7 mouse cellular contexts compared by ENCODE assay signal in genomic region chr11:115692800-115693199, GRCm38 (mm10). TPM values are rescaled to one million over a fixed set of nuclear protein-coding genes. Genes with fewer than 3 reads are reported as not detected.
A peak's percentile ranks its signal among the peaks of the same experiment; 100 is the strongest.
DNase-seq lines count a peak whose midpoint lies in the region; ATAC-seq and TF ChIP-seq lines count a peak whose summit lies in the region.

No protein-coding gene starts in this region.

- TF ChIP-seq CTCF in spleen, adult 2 months (IDR thresholded peaks at IDR 0.05; ENCODE audit: extremely low read depth, insufficient read depth, insufficient read length, insufficient replicate concordance), result no peak
- no peak for TF ChIP-seq CTCF in liver, postnatal 0 days (IDR thresholded peaks at IDR 0.05; ENCODE audit: low read depth)
- TF ChIP-seq CTCF in stomach, postnatal 0 days (IDR thresholded peaks at IDR 0.05; ENCODE audit: low read depth), result no peak

- H3K36me3 ChIP-seq in spleen, adult 2 months (ENCODE audit: control insufficient read depth, insufficient read depth, low read length), result peaks cover 19% of the 10 kb centered on the region
- H3K36me3 ChIP-seq in heart, embryonic 12.5 days, result peaks cover 24% of the 10 kb centered on the region
- H3K36me3 ChIP-seq in liver, postnatal 0 days (replicated peaks; ENCODE audit: insufficient read depth, low read length), result peaks cover 22% of the 10 kb centered on the region; the same call in 1 of the 2 replicates
- no peaks in the 10 kb centered on the region for H3K36me3 ChIP-seq in stomach, postnatal 0 days (ENCODE audit: control insufficient read depth, insufficient read depth, low read length)

- H3K4me2 ChIP-seq in heart, embryonic 12.5 days, result no peak overlapping the region
- H3K4me2 ChIP-seq in liver, postnatal 0 days (ENCODE audit: low read depth, low read length), result peak overlapping the region; percentile 31
- no peak overlapping the region for H3K4me2 ChIP-seq in stomach, postnatal 0 days (replicated peaks; ENCODE audit: low read depth)

- no peaks in the 10 kb centered on the region for H3K27me3 ChIP-seq in spleen, adult 2 months (ENCODE audit: control insufficient read depth, insufficient read depth, low read length)
- H3K27me3 ChIP-seq in heart, embryonic 12.5 days (replicated peaks), result no peaks in the 10 kb centered on the region
- H3K27me3 ChIP-seq in liver, postnatal 0 days (ENCODE audit: insufficient read depth, low read length), result no peaks in the 10 kb centered on the region
- no peaks in the 10 kb centered on the region for H3K27me3 ChIP-seq in stomach, postnatal 0 days (ENCODE audit: control insufficient read depth, insufficient read depth, low read length)

- intact Hi-C loops in left cerebral cortex, postnatal 14 days (cut with DNase I), result no loop called here

- H3K9ac ChIP-seq in heart, embryonic 12.5 days, result no peak overlapping the region
- peak overlapping the region; percentile 42 for H3K9ac ChIP-seq in liver, postnatal 0 days (replicated peaks)
- H3K9ac ChIP-seq in stomach, postnatal 0 days (ENCODE audit: low read length), result no peak overlapping the region

- no peaks in the 10 kb centered on the region for H3K9me3 ChIP-seq in heart, embryonic 12.5 days (replicated peaks)
- H3K9me3 ChIP-seq in liver, postnatal 0 days (ENCODE audit: low read length), result no peaks in the 10 kb centered on the region
- H3K9me3 ChIP-seq in stomach, postnatal 0 days (ENCODE audit: control insufficient read depth, low read length), result no peaks in the 10 kb centered on the region

- no peak for ATAC-seq in heart, embryonic 12.5 days (ENCODE audit: insufficient number of reproducible peaks, low FRiP score)
- ATAC-seq in liver, postnatal 0 days, result peak; percentile 20; the same call in 1 of the 2 replicates
- no peak for ATAC-seq in stomach, postnatal 0 days (ENCODE audit: low FRiP score, low TSS enrichment)

- TF ChIP-seq POLR2A in spleen, adult 2 months (IDR thresholded peaks at IDR 0.05; ENCODE audit: low read depth, low read length), result no peak

- WGBS in spleen, adult 2 months, result 13% methylated on average over 5 of the region's 5 CpGs
- 39% methylated on average over 5 of the region's 5 CpGs for WGBS in heart, embryonic 12.5 days
- 24% methylated on average over 5 of the region's 5 CpGs for WGBS in liver, postnatal 0 days (ENCODE audit: insufficient replicate concordance)
- WGBS in stomach, postnatal 0 days, result 59% methylated on average over 5 of the region's 5 CpGs

- H3K4me3 ChIP-seq in spleen, adult 2 months (ENCODE audit: extremely low read depth, insufficient read depth, insufficient read length), result no peak overlapping the region
- no peak overlapping the region for H3K4me3 ChIP-seq in heart, embryonic 12.5 days
- H3K4me3 ChIP-seq in liver, postnatal 0 days (ENCODE audit: low read depth, low read length), result no peak overlapping the region
- H3K4me3 ChIP-seq in stomach, postnatal 0 days (ENCODE audit: low read depth, low read length), result no peak overlapping the region

- H3K27ac ChIP-seq in spleen, adult 2 months (ENCODE audit: insufficient read depth, low read length), result peak overlapping the region; percentile 63
- H3K27ac ChIP-seq in heart, embryonic 12.5 days (ENCODE audit: poor library complexity, severe bottlenecking), result peak overlapping the region; percentile 45; the same call in 1 of the 2 replicates
- H3K27ac ChIP-seq in liver, postnatal 0 days (ENCODE audit: low read depth), result peak overlapping the region; percentile 79
- H3K27ac ChIP-seq in stomach, postnatal 0 days (replicated peaks), result 0 out of 2 replicates have a peak overlapping the region, but pooled peaks have one; percentile 6

- peaks cover 14% of the 10 kb centered on the region for H3K4me1 ChIP-seq in spleen, adult 2 months (ENCODE audit: control insufficient read depth, insufficient read depth, insufficient read length)
- peaks cover 63% of the 10 kb centered on the region for H3K4me1 ChIP-seq in heart, embryonic 12.5 days (replicated peaks)
- peaks cover 47% of the 10 kb centered on the region for H3K4me1 ChIP-seq in liver, postnatal 0 days (ENCODE audit: insufficient read depth)
- no peaks in the 10 kb centered on the region for H3K4me1 ChIP-seq in stomach, postnatal 0 days (replicated peaks; ENCODE audit: control insufficient read depth, insufficient read depth)

- peak; percentile 47 to 57 for DNase-seq in spleen, adult 2 months (ENCODE audit: low read depth in 1 of 2, low spot score in 2 of 2)
- no peak for DNase-seq in spleen, postnatal 10 days (ENCODE audit: low spot score in 2 of 2)
- peak; percentile 39 for DNase-seq in liver, postnatal 0 days
- no peak for DNase-seq in stomach, postnatal 0 days (ENCODE audit: low spot score)
- no peak for DNase-seq in left cerebral cortex, postnatal 14 days (ENCODE audit: low spot score in 2 of 2)
- no peak for DNase-seq in thymus, postnatal 25 days

- TF ChIP-seq EP300 in liver, postnatal 0 days (IDR thresholded peaks at IDR 0.05; ENCODE audit: low read depth), result no peak
- TF ChIP-seq EP300 in stomach, postnatal 0 days (optimal IDR thresholded peaks at IDR 0.05), result no peak

RNA-seq across cellular contexts. Expression of gene Grb2, which starts 15.6 kb away (rescaled TPM):
- polyA plus RNA-seq in spleen, adult 2 months (2012; rRNA removed), result 74.4 and 74.7 TPM in 2 replicates
- 95.9 and 113 TPM in 2 replicates for polyA plus RNA-seq in heart, embryonic 12.5 days (2016; fragmentation: Nextera tagmentation; extraction: Ambion mirVana)
- 40.4 and 45.6 TPM in 2 replicates for polyA plus RNA-seq in liver, postnatal 0 days (2015; fragmentation: Nextera tagmentation; extraction: Ambion mirVana)
- polyA plus RNA-seq in stomach, postnatal 0 days (2015; fragmentation: Nextera tagmentation; extraction: Ambion mirVana), result 54.2 and 58.8 TPM in 2 replicates
- total RNA-seq in left cerebral cortex, postnatal 14 days (2021), result 100 to 1,000 TPM; 183 to 190 TPM

Comparison
In these comparisons a context has a peak if more than half of its experiments do, and no peak if none do; other contexts are left out.
1. DNase-seq: peak in spleen, adult 2 months (2 of 2) and liver, postnatal 0 days (single experiment); none in spleen, postnatal 10 days (0 of 2), stomach, postnatal 0 days (single experiment), left cerebral cortex, postnatal 14 days (0 of 2) and thymus, postnatal 25 days (single experiment).
2. H3K27ac ChIP-seq: peak in every context shown above with its lines; median percentile 79 in liver, postnatal 0 days; 63 in spleen, adult 2 months; 45 in heart, embryonic 12.5 days; 6 in stomach, postnatal 0 days.